Mouse (Mus musculus) CH12.LX (cell line): ENCODE data around the gene Tmem176a.

Source experiments
- CTCF ChIP-seq, 2 experiments: IDR thresholded peaks in 1 of 2; conservative IDR thresholded peaks in 1 of 2; 2 replicates each; pipeline ENCODE4 v1.5.1; 2011 to 2012; ENCODE audit warnings: low read depth in 2 of 2, low read length in 2 of 2, improper control_type of control experiment in 1 of 2, inconsistent platforms in 1 of 2, mild to moderate bottlenecking in 1 of 2, moderate library complexity in 1 of 2
- E2F4 ChIP-seq: IDR thresholded peaks from 2 replicates; pipeline ENCODE4 v1.6.1; 2011; ENCODE audit warnings: low read depth, low read length, improper control_type of control experiment; ENCODE audit not compliant: insufficient replicate concordance
- ELF1 ChIP-seq: IDR thresholded peaks from 2 replicates; pipeline ENCODE4 v1.6.1; 2014; ENCODE audit warnings: low read depth, mild to moderate bottlenecking, inconsistent platforms, low read length, improper control_type of control experiment
- EP300 ChIP-seq: IDR thresholded peaks from 2 replicates; pipeline ENCODE4 v1.6.1; 2011; ENCODE audit warnings: low read length, improper control_type of control experiment
- MAFK ChIP-seq: IDR thresholded peaks from 2 replicates; pipeline ENCODE4 v1.6.1; 2011; ENCODE audit warnings: low read length, improper control_type of control experiment; ENCODE audit not compliant: insufficient replicate concordance
- MAZ ChIP-seq: IDR thresholded peaks from 2 replicates; pipeline ENCODE4 v1.6.1; 2012; ENCODE audit warnings: low read depth, mild to moderate bottlenecking, inconsistent platforms, low read length, improper control_type of control experiment, moderate library complexity
- POLR2A ChIP-seq: IDR thresholded peaks from 2 replicates; pipeline ENCODE4 v1.6.1; 2011; ENCODE audit warnings: low read depth, mild to moderate bottlenecking, improper control_type of control experiment, low read length
- ZNF384 ChIP-seq: IDR thresholded peaks from 2 replicates; pipeline ENCODE4 v1.6.1; 2012; ENCODE audit warnings: low read depth, low read length, improper control_type of control experiment, inconsistent platforms

DNA sequence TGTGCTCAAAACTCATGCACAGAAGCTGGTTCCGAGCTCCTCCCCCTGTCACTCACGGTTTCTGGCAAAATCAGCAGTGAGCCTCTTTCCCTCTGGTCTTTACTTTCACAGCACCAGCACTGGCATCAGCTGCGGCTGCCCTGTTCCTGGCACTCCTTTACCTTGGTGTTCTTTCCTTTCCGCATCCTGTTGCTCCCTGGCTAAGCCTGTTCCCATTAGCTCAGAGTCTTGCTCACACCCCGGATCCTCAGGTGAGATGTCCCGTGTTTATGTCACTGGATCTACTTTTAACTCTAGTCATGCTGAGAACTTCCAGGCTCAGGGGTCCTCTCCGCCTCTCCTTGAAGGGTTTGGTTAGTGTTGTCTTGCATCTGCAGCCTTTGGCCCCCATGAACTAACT is 3.2 kb upstream of the Tmem176a start:
- TF ChIP-seq ELF1 (no peak), POLR2A (no peak), MAZ (no peak), EP300 (no peak), CTCF (conservative IDR thresholded peaks at IDR 0.05 in 1 of 2, IDR thresholded peaks at IDR 0.05 in 1 of 2; ENCODE audit: low read depth in 2 of 2, low read length in 2 of 2) (no peak), E2F4 (no peak), MAFK (no peak), ZNF384 (no peak)
